Comparison of ENCODE assay signal across 9 mouse cellular contexts in the genomic region with DNA sequence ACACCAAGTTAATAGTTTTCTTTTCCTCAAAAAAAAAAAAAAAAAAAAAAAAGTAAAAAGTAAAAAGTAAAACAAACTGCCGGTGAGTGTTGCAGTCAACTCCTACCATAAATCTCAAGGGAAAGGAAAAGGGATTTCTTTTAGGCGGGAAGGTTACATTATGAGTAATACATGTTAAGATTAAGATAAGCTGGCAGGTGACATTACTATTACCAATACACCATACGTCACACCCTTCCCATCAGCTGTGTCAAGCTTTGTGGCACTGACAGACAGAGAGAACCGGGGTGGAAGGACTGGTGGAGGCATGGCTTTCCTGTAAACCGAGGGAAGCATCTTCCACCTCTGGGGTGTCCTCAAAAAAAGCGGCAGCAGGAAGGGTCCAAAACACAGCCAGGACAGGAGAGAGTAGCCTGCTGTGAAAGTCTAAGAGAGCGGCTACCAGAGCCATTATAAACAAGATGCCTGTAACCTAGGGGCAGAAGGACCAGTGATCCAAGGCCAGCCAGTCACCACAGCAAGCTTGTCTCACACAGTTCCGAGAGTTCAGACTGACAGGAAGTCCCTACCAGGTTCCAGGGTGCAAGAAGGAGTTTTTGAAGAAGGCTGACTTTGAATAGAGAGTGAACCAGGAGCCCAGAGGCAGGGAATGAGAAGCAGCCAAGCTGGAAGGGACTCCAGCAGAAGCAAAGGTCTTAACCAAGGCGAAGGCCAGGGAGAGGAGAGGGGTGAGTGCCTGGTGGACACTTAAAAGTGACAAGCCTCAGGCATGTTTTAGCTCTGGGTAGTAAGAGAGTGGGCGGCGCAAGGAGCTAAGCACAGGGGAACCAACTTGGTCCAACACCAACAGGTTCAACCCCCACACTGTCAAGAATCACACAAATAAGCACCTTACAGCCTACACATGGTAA. TPM values are rescaled to one million over a fixed set of nuclear protein-coding genes. Genes with fewer than 3 reads are reported as not detected.
A peak's percentile ranks its signal among the peaks of the same experiment; 100 is the strongest.
DNase-seq lines count a peak whose midpoint lies in the region; ATAC-seq lines count a peak whose summit lies in the region.
"Had no signal": no experiment of that assay in that cellular context is flagged by ENCODE, and none has a peak within 500 bp of the region (broad histone marks: within the 10 kb centered on the region; RNA-seq: fewer than 3 reads in every experiment).

No protein-coding gene starts in this region.

- 83% methylated on average over 11 of the region's 11 CpGs for WGBS in forebrain, embryonic 11.5 days
- WGBS in liver, embryonic 13.5 days (ENCODE audit: insufficient replicate concordance): 59% methylated on average over 11 of the region's 11 CpGs

- H3K36me3 ChIP-seq in erythroblast, embryonic 14.5 days (ENCODE audit: control insufficient read depth): peaks cover 21% of the 10 kb centered on the region
- H3K36me3 ChIP-seq in forebrain, embryonic 11.5 days (ENCODE audit: control insufficient read depth, insufficient read depth, low read length): no peaks in the 10 kb centered on the region
- H3K36me3 ChIP-seq in liver, embryonic 13.5 days: peaks cover 4% of the 10 kb centered on the region; the same call in 1 of the 2 replicates

- peak overlapping the region; percentile 89 for H3K4me2 ChIP-seq in forebrain, embryonic 11.5 days (ENCODE audit: low read depth, low read length, severe bottlenecking)
- H3K4me2 ChIP-seq in liver, embryonic 13.5 days: peak overlapping the region; percentile 83

- peak overlapping the region; percentile 20; the same call in 1 of the 2 replicates for H3K9ac ChIP-seq in forebrain, embryonic 11.5 days (ENCODE audit: low read length)
- H3K9ac ChIP-seq in liver, embryonic 13.5 days: 0 out of 2 replicates have a peak overlapping the region, but pooled peaks have one; percentile 13

- peak; percentile 25 for DNase-seq in 3T3-L1 (ENCODE audit: low read depth, low spot score)
- DNase-seq in forebrain, embryonic 11.5 days (ENCODE audit: low spot score): no peak
- no peak for DNase-seq in liver, embryonic 13.5 days
- DNase-seq in thymus, adult 18-20 months: no peak
- DNase-seq in layer of hippocampus, adult 9-11 months: no peak
- no peak for DNase-seq in right cerebral cortex, adult 2 months (ENCODE audit: low spot score in 2 of 2)
- DNase-seq: lung, postnatal 14 days had no signal

- H3K27ac ChIP-seq in forebrain, embryonic 11.5 days (ENCODE audit: low read depth, low read length): no peak overlapping the region
- no peak overlapping the region for H3K27ac ChIP-seq in liver, embryonic 13.5 days

- peak overlapping the region; percentile 73 for H3K4me3 ChIP-seq in erythroblast, embryonic 14.5 days (replicated peaks)
- no peak overlapping the region for H3K4me3 ChIP-seq in forebrain, embryonic 11.5 days (ENCODE audit: low read depth, low read length)
- H3K4me3 ChIP-seq in liver, embryonic 13.5 days (replicated peaks): peak overlapping the region; percentile 92; the same call in 1 of the 2 replicates

- H3K4me1 ChIP-seq in erythroblast, embryonic 14.5 days (ENCODE audit: control insufficient read depth): peaks cover 47% of the 10 kb centered on the region
- peaks cover 8% of the 10 kb centered on the region for H3K4me1 ChIP-seq in forebrain, embryonic 11.5 days (replicated peaks; ENCODE audit: control insufficient read depth, insufficient read depth, low read length)
- peaks cover 44% of the 10 kb centered on the region for H3K4me1 ChIP-seq in liver, embryonic 13.5 days (replicated peaks)

- ATAC-seq in erythroblast, adult 5-6 weeks (replicated peaks; ENCODE audit: low FRiP score, poor library complexity, severe bottlenecking): no peak
- no peak for ATAC-seq in forebrain, embryonic 11.5 days (replicated peaks; ENCODE audit: low FRiP score)
- no peak for ATAC-seq in liver, embryonic 13.5 days (ENCODE audit: low read depth)

- H3K27me3 ChIP-seq in erythroblast, embryonic 14.5 days (ENCODE audit: control insufficient read depth): peaks cover 2% of the 10 kb centered on the region; the same call in 1 of the 2 replicates
- H3K27me3 ChIP-seq in forebrain, embryonic 11.5 days (ENCODE audit: control insufficient read depth, insufficient read depth, low read length): no peaks in the 10 kb centered on the region
- H3K27me3 ChIP-seq in liver, embryonic 13.5 days: no peaks in the 10 kb centered on the region

- H3K9me3 ChIP-seq in erythroblast, embryonic 14.5 days (ENCODE audit: control insufficient read depth, low read length): no peaks in the 10 kb centered on the region
- no peaks in the 10 kb centered on the region for H3K9me3 ChIP-seq in forebrain, embryonic 11.5 days (ENCODE audit: control insufficient read depth, low read length)
- H3K9me3 ChIP-seq in liver, embryonic 13.5 days (replicated peaks): no peaks in the 10 kb centered on the region

RNA-seq across cellular contexts. Expression of gene N4bp1, which starts 2.2 kb away (rescaled TPM):
- 0.37 and 0.56 TPM in 2 replicates for polyA plus RNA-seq in erythroblast, embryonic 14.5 days (2012)
- 5.0 and 10.7 TPM in 2 replicates for total RNA-seq in erythroblast, adult 5-6 weeks (2015; ENCODE audit: low replicate concordance)
- total RNA-seq in erythroblast, adult 5-6 weeks (2017; ENCODE audit: low replicate concordance): 6.0 and 8.4 TPM in 2 replicates
- 11.3 and 12.3 TPM in 2 replicates for polyA plus RNA-seq in forebrain, embryonic 11.5 days (2014; fragmentation: Nextera tagmentation; extraction: Ambion mirVana)
- 2.8 and 3.0 TPM in 2 replicates for polyA plus RNA-seq in liver, embryonic 13.5 days (2015; fragmentation: Nextera tagmentation; extraction: Ambion mirVana)
